Mouse (Mus musculus): ENCODE measurements around the gene Masp1.

The Masp1 gene

DNA sequence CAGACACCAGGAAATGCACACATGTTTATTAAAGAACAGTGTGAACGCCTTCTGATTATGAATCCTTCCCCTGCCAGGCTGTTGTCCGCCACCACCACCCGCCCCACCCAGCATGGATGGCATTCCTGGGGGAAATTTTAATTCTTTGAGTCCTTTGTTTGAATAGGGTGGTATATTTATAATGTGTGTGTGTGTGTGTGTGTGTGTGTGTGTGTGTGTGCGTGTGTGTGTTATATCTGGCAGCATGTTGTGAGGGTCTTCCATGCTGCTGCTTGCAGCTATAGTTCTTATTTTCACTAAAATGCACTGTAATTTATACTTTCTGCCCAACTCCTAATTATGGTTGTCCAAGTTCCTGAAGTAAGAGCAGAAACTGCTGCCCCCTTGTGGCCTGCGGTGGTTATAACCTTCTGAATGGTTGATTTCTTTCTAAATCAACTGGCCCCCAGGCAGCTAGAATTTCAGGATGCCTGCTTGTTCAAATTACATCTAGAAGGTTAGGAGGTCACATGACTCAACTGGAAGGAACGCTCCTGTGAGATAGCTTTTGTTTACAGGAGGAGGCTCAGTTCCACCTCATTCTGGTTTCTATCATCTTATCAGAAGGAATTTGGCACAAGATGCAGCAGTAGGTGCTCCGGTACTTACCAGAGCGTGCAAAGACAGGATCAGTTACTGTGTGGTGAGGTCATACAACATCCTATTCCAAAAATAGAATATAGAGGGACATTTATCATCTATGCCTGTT is 117.4 kb downstream of the Masp1 start:
- no peak for DNase-seq (ENCODE audit: extremely low read depth, low read depth, low spot score)

DNA sequence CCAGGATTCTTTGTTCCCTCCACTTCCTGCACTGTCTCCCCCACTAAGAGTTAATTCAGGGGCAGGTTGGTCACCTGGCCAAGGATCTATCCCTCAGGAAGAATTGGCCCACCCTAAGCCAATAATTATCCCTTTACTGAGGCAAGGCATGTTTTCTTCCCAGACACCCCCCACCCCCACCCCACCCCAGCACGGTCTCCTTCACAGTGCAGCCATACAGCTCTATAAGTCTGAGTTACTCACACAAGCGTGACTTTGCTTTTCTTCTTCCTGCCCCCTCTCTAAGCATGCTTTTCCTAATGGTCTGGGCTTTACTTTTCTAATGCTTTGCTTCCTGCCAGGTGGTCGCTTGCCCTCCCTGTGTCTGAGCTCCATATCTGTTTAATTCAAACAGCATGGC is 118.7 kb downstream of the Masp1 start:
- no peak for DNase-seq (ENCODE audit: extremely low read depth, low read depth, low spot score)

DNA sequence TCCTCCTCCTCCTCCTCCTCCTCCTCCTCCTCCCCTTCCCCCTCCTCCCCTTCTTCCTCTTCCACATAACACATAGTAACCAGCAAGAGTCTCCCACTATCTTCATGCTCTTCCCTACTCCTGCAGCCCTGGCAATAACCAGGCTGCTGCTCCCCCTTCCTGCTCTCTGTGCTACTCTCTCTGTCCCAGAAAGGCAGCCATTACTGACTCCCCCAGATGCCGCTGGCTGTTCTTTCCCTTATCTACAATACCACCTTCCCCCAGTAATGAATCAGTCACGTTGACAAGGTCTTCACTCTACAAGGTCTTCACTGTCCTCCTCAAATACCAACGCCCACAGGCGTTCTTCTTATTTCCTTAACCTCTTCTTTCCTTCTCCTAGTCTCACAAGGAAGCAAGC is 119.2 kb downstream of the Masp1 start:
- DNase-seq (ENCODE audit: extremely low read depth, low read depth, low spot score): no peak
